Mouse (Mus musculus) forebrain, postnatal 0 days (tissue): Measurements from ENCODE around the gene Odf2. TPM values are rescaled to one million over a fixed set of nuclear protein-coding genes. Genes with fewer than 3 reads are reported as not detected.
A peak's percentile ranks its signal among the peaks of the same experiment; 100 is the strongest.

ENCODE experiments used
- ATAC-seq: fragments of 200-750 bp; cut with Nextera tagmentation; 2 replicates; pipeline ENCODE4 v1.8.0; 2017; ENCODE audit warnings: mild to moderate bottlenecking, moderate library complexity
- DNase-seq: peaks from one replicate; pipeline ENCODE4 v3.0.0-alpha.2; 2015
- H3K27ac ChIP-seq: fragments of 300-500 bp; sonication (generic); 2 replicates; pipeline ENCODE4 v1.5.1; 2014; ENCODE audit warnings: low read depth, mild to moderate bottlenecking, antibody characterized with exemption, low read length, moderate library complexity, mixed read lengths
- H3K27me3 ChIP-seq: fragments of 300-500 bp; sonication (generic); 2 replicates; pipeline ENCODE4 v1.6.1; 2014; ENCODE audit warnings: mild to moderate bottlenecking, low read length, mixed read lengths; ENCODE audit not compliant: insufficient read depth
- H3K36me3 ChIP-seq: fragments of 300-500 bp; sonication (generic); 2 replicates; pipeline ENCODE4 v1.6.1; 2014; ENCODE audit warnings: mild to moderate bottlenecking, moderate library complexity; ENCODE audit not compliant: insufficient read depth
- H3K4me1 ChIP-seq: fragments of 300-500 bp; sonication (generic); 2 replicates; pipeline ENCODE4 v1.6.1; 2014; ENCODE audit warnings: antibody characterized with exemption; ENCODE audit not compliant: insufficient read depth
- H3K4me2 ChIP-seq: fragments of 300-500 bp; sonication (generic); 2 replicates; pipeline ENCODE4 v1.6.1; 2014; ENCODE audit warnings: low read depth, mild to moderate bottlenecking, moderate library complexity
- H3K4me3 ChIP-seq: fragments of 300-500 bp; sonication (generic); 2 replicates; pipeline ENCODE4 v1.5.1; 2014; ENCODE audit warnings: low read depth, low read length, mixed read lengths
- H3K9ac ChIP-seq: fragments of 300-500 bp; sonication (generic); 2 replicates; pipeline ENCODE4 v1.6.1; 2014; ENCODE audit warnings: mild to moderate bottlenecking
- H3K9me3 ChIP-seq: fragments of 300-500 bp; sonication (generic); 2 replicates; pipeline ENCODE4 v1.6.1; 2016; ENCODE audit warnings: low read length
- CTCF ChIP-seq: sonication (generic); IDR thresholded peaks from 2 replicates; pipeline ENCODE4 v1.5.1; 2016; ENCODE audit warnings: antibody characterized with exemption, control low read depth, low read depth
- WGBS: fragments of 180-500 bp; shearing (Covaris S2); extraction: QIAGEN DNeasy Blood & Tissue Kit; methylation state at CpG from one replicate; pipeline ENCODE4 v1.1.7; 2014; 5-methylcytosine and 5-hydroxymethylcytosine counted together
- polyA plus RNA-seq: library from polyadenylated mRNA; unstranded; fragments of >200 nt; fragmentation: Nextera tagmentation; extraction: Ambion mirVana; gene quantifications from 2 replicates; pipeline ENCODE4 v1.2.1, GENCODE M21; 2015
- total RNA-seq: library from RNA; depleted of rRNA; stranded (reverse); fragments of >200 nt; gene quantifications from 2 replicates; pipeline ENCODE4 v1.2.3, GENCODE M21; 2014

Odf2 gene
- total and polyA plus RNA-seq, 2 experiments from 2014 or later: 60.8 to 109 TPM

- H3K9me3 ChIP-seq: no peaks in the 10 kb centered on the region
- DNase-seq (no peak), ATAC-seq (no peak)
- 0 out of 2 replicates have a peak, but pooled peaks have one; percentile 21 for TF ChIP-seq CTCF
- no peaks in the 10 kb centered on the region for H3K27me3 ChIP-seq
- no peak overlapping the region for H3K4me2 ChIP-seq
- H3K27ac ChIP-seq: no peak overlapping the region
- H3K36me3 ChIP-seq: peaks cover 74% of the 10 kb centered on the region
- 93% methylated on average over 2 of the region's 2 CpGs for WGBS
- H3K9ac ChIP-seq: no peak overlapping the region
- no peak overlapping the region for H3K4me3 ChIP-seq
- no peaks in the 10 kb centered on the region for H3K4me1 ChIP-seq
Measured at GRCm38 (mm10) chr2:29910042-29910441, 21.0 kb downstream of the Odf2 start.

DNA sequence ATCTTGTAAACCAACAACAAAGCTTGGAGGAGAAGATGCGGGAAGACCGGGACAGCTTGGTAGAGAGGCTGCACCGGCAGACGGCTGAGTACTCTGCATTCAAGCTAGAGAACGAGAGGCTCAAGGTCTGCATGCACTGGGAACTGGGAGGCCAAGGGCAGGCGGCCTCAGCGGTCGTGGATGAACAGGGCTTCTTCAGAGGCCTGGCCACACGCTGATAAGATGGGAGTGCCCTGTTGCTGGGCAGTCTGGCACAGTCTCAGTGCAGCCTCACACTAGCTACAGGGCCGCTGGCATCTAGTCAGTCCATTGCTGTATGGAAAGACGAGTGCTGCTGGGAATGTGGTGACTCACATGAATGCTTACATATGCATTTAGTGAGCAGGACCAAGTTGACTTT, 28.6 kb downstream of the Odf2 start:
- Histone ChIP-seq H3K27me3 (no peaks in the 10 kb centered on the region), H3K27ac (no peak overlapping the region), H3K4me3 (no peak overlapping the region), H3K9ac (no peak overlapping the region), H3K4me2 (no peak overlapping the region), H3K4me1 (no peaks in the 10 kb centered on the region), H3K36me3 (peaks cover 80% of the 10 kb centered on the region), H3K9me3 (no peaks in the 10 kb centered on the region)
- 92% methylated on average over 11 of the region's 11 CpGs for WGBS
- no peak for TF ChIP-seq CTCF
- no peak for ATAC-seq
- no peak for DNase-seq

- WGBS: 59% methylated on average over 11 of the region's 11 CpGs
- Histone ChIP-seq H3K4me3 (no peak overlapping the region), H3K9ac (no peak overlapping the region), H3K4me2 (no peak overlapping the region), H3K27me3 (no peaks in the 10 kb centered on the region), H3K27ac (no peak overlapping the region), H3K4me1 (no peaks in the 10 kb centered on the region), H3K9me3 (no peaks in the 10 kb centered on the region), H3K36me3 (peaks cover 83% of the 10 kb centered on the region)
- TF ChIP-seq CTCF: no peak
- ATAC-seq: no peak
- DNase-seq: no peak
Measured at GRCm38 (mm10) chr2:29922011-29922410, 33.0 kb downstream of the Odf2 start.

DNA sequence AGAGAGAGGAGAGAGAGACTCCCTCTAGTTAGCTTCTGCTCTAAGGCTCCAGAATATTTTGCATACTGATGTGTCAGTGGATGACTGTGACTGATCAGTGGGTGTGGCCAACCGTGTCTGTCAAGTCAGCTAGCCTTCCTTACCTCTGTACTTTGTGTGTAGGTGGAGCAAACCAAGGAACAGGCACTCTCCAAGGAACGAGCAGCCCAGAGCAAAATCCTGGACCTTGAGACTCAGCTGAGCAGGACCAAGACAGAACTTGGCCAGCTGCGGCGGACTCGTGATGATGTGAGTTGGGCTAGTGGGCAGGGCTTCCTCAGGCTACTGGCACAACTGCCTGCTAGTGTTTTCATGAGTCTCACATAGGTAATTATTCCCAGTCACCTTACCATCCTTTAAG, 37.5 kb downstream of the Odf2 start:
- Histone ChIP-seq H3K4me3 (no peak overlapping the region), H3K27me3 (no peaks in the 10 kb centered on the region), H3K9ac (no peak overlapping the region), H3K36me3 (peaks cover 86% of the 10 kb centered on the region), H3K4me2 (no peak overlapping the region), H3K4me1 (no peaks in the 10 kb centered on the region), H3K9me3 (no peaks in the 10 kb centered on the region), H3K27ac (no peak overlapping the region)
- no peak for TF ChIP-seq CTCF
- WGBS: 96% methylated on average over 5 of the region's 5 CpGs
- DNase-seq: no peak
- ATAC-seq: no peak

DNA sequence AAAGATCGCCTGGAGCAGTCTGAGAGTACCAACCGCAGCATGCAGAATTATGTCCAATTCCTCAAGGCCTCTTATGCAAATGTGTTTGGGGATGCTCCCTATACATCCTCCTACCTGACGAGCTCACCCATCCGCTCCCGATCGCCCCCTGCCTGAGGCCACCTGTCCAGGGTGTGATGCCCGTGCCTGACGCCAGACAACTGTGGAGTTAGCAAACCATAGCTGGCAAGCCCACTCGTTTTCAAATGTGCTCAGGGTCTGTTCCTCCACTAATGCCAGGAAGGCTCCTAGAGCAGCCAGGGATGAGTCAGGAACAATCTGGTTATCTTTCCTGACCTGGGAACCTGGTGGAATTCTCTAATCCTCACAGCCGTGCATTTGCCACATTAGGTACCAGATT, 41.5 kb downstream of the Odf2 start:
- TF ChIP-seq CTCF: no peak
- Histone ChIP-seq H3K27ac (no peak overlapping the region), H3K4me3 (no peak overlapping the region), H3K4me2 (no peak overlapping the region), H3K9me3 (no peaks in the 10 kb centered on the region), H3K27me3 (no peaks in the 10 kb centered on the region), H3K36me3 (peaks cover 48% of the 10 kb centered on the region), H3K9ac (no peak overlapping the region), H3K4me1 (no peaks in the 10 kb centered on the region)
- WGBS: 77% methylated on average over 10 of the region's 10 CpGs
- ATAC-seq: no peak
- DNase-seq: no peak

- no peak overlapping the region for H3K9ac ChIP-seq
- no peak overlapping the region for H3K27ac ChIP-seq
- no peak for DNase-seq
- peaks cover 42% of the 10 kb centered on the region for H3K36me3 ChIP-seq
- no peak overlapping the region for H3K4me3 ChIP-seq
- H3K4me2 ChIP-seq: no peak overlapping the region
- H3K27me3 ChIP-seq: no peaks in the 10 kb centered on the region
- 78% methylated on average over 6 of the region's 6 CpGs for WGBS
- H3K9me3 ChIP-seq: no peaks in the 10 kb centered on the region
- ATAC-seq: no peak
- H3K4me1 ChIP-seq: peaks cover 5% of the 10 kb centered on the region
- no peak for TF ChIP-seq CTCF
Measured at GRCm38 (mm10) chr2:29931194-29931593, 42.2 kb downstream of the Odf2 start.

- Histone ChIP-seq H3K9ac (peak within 1 kb of the TSS; percentile 56), H3K4me2 (peak within 1 kb of the TSS; percentile 67), H3K27ac (peak within 1 kb of the TSS; percentile 83), H3K4me3 (peak within 1 kb of the TSS; percentile 93), H3K36me3 (peaks cover 40% of the 10 kb centered on the region), H3K4me1 (peaks cover 5% of the 10 kb centered on the region), H3K27me3 (no peaks in the 10 kb centered on the region), H3K9me3 (no peaks in the 10 kb centered on the region)
- 3% methylated on average over 43 of the region's 44 CpGs for WGBS
- peak; percentile 100 for ATAC-seq
- TF ChIP-seq CTCF: peak; percentile 75
- DNase-seq: peak; percentile 96
Measured at GRCm38 (mm10) chr2:29934906-29935599, 46.0 kb downstream of the Odf2 start, which contains the start of gene Gle1. Gene Gle1, plus strand, starts transcription at chr2:29935426.
